Mouse (Mus musculus) gastrocnemius, postnatal 25 days (tissue): ENCODE results near the gene Slc39a13. TPM values are rescaled to one million over a fixed set of nuclear protein-coding genes. Genes with fewer than 3 reads are reported as not detected.
"Not testable (repeated sequence)": the region's sequence is repeated elsewhere in the genome, so short reads cannot be mapped to it uniquely, and the experiment has no call there.

Source experiments
- DNase-seq: peaks from one replicate; pipeline ENCODE4 v3.0.0; 2022
- long read RNA-seq, 2 experiments: library from polyadenylated mRNA; stranded (forward); transcript quantifications; one replicate each; pipeline ENCODE4 v2.0.0; 2021
- total RNA-seq, 2 experiments: library from RNA; stranded (reverse); gene quantifications; 1 replicate in 1 of 2; 2 replicates in 1 of 2; pipeline ENCODE4 v1.2.3; 2021

Gene Slc39a13
- 10 to 100 TPM; 21.8 to 22.5 TPM for total RNA-seq
- long read RNA-seq, experiment 1, transcript Slc39a13-203 (10 exons, 1,291 nt) = minor isoform, 7 of 46 reads
- long read RNA-seq, experiment 1, transcript Slc39a13-201 (10 exons, 2,469 nt) = major isoform, 21 of 46 reads
- long read RNA-seq, experiment 1, partial matches to known transcripts = 3 of 46 reads
- long read RNA-seq, experiment 1, other reads (novel, unspliced or antisense) = 15 of 46 reads
- long read RNA-seq, experiment 2, transcript Slc39a13-201 (10 exons, 2,469 nt) = major isoform, 16 of 40 reads
- long read RNA-seq, experiment 2, transcript Slc39a13-203 (10 exons, 1,291 nt) = minor isoform, 7 of 40 reads
- long read RNA-seq, experiment 2, partial matches to known transcripts = 1 of 40 reads
- long read RNA-seq, experiment 2, other reads (novel, unspliced or antisense) = 16 of 40 reads

GRCm38 (mm10) chr2:91070076-91070800 lies at the start of gene Slc39a13:
Slc39a13 (minus strand) TSS chr2:91070417.
- peak; percentile 97 for DNase-seq

DNA sequence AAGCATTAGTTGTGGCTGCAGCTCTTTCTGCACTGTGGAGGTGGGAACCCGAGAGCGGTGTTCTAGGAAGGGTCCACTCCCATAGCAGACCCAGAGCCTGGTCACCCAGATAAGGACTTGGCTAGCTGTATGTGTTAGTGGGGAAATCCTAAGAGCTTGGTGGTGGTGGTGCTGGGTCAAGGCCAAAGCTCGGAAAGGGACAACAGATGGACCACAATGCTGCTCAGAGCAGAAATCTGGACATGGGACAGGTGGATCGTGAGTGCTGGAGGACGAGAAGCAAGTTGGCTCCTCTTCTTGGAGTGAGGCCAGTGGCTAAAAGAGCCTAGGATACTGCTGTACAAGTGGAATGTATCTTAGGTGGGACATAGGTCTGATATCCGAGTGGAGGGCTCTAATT lies 49.3 kb upstream of the Slc39a13 start:
- no peak for DNase-seq

- DNase-seq = no peak
Measured at GRCm38 (mm10) chr2:91119061-91119460, 48.8 kb upstream of the Slc39a13 start.

DNA sequence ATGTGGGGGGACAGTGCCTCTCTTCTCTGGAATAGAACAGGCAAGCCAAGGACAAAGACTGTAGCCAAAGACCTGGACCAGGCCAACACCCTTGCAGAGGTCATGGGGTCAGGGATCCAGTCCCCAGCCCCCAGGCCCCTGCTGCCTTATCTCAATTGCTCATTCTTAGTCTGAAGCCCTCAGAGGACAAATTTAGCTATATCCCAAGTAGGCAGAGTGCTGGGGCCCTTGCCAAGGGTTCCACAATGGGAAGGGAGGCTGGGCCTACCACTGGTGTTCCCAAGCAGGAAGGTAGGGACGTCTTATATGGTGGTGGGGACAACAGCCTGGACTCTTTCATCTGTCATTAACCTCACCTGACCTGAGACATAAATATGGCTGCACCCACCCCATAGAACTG lies 48.4 kb upstream of the Slc39a13 start:
- DNase-seq = no peak

DNA sequence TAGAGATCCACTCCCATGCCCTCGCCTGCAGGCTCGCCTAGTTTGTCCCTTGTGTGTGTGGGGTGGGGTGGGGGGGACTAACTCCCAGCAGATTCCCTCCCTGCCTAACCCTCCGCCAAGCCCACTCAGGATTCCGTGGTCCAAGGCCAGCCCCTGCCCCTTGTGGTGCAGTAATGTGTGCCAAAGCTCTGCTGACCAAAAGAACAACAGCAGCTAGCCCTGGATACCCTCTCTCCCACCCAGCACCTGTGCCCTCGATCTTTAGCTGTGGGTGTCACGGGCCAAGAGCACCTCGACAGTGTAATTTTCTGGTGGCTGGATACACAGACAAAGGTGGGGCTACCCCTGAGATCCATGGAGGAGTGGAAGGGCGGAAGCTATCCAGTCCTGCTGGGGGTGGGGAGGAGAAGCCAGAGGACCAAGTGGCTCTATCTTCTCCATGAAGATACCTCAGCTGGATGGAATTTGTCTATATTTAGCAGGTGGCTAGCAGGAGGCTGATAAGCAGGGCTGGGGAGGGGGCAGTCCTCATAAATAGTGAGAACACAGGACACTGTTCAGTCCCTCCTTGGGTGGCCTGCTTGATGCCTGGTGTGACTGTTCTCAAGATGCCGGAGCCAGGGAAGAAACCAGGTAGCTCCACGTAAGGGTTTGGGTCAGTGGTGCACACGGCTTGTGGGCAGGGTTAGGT lies 47.5 kb upstream of the Slc39a13 start, which contains the start of gene Mybpc3:
Gene Mybpc3 (plus strand): TSS at position 560 of the 691 bp plus-strand sequence.
- no peak for DNase-seq

- no peak for DNase-seq
Measured at GRCm38 (mm10) chr2:91116842-91117241, 46.6 kb upstream of the Slc39a13 start.

DNA sequence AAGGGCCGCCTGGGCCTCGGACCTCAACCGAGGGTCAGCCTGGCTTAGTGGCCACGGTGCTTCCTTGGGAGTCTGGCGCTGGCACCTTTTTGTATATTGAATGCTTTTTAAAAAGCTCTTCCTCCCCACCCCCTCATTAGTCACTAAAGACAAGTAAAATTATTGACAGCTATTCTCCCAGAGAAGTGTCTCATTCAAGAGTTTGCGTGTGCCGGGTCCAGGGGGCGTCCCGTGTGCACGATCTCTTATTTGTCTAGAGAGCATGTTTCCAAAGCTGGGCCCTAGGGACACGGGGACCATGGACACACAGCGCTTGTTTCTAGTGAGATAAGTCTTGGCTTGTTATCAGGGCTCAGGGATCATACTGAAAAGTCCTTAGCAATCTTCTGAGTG lies 45.4 kb upstream of the Slc39a13 start:
- no peak for DNase-seq

- DNase-seq = peak; percentile 88
Measured at GRCm38 (mm10) chr2:91114781-91115577, 44.8 kb upstream of the Slc39a13 start.

- DNase-seq = no peak
Measured at GRCm38 (mm10) chr2:91113852-91114251, 43.6 kb upstream of the Slc39a13 start.

- no peak for DNase-seq
Measured at GRCm38 (mm10) chr2:91113334-91113733, 43.1 kb upstream of the Slc39a13 start.

DNA sequence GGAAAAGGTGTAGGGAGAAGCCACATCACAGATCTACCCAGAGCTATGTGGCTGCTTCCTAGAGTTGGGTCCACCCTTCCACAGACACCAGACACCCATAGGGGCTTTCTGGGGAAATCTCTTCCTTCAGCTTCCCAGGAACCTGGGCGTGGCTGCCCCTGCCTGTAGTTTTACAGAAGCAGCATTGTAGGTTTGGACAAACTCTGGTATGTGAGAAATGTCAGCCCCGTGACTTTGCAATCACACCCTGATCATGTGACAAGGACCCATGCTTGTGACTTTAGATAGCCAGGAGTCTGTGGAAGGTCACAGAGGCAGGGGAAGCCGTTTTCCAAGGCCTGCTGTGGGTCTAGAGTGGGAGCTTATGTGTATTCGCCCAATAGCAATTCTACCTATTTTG lies 42.3 kb upstream of the Slc39a13 start:
- no peak for DNase-seq

DNA sequence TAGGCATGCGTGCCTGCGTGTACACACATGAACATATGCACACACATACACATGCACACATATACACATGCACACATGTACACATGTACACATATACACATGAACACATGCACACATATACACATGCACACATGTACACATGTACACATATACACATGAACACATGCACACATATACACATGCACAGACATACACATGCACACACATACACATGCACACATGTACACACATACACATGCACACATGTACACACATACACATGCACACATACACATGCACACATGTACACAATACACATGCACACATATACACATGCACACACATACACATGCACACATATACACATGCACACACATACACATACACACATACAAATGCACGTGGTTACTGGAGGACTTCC lies 41.6 kb upstream of the Slc39a13 start:
- DNase-seq = not testable (repeated sequence)

DNA sequence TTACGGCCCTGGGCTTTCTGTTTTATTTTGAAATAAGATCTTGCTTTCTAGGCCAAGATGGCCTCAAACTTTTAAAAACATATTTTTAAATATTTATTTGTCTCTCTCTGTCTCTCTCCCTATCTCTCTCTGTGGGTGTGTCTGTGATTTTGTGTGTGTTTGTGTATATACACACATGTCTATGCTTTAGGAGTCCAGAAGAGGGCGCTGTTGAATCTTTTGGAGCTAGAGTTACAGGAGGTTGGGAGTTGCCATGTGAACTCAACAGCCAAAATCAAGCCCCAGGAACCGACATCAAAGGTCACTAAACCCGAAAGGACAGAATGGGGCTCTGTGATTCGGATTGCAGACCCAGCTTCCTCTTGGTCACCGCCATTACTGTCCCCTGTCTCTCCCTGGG lies 40.2 kb upstream of the Slc39a13 start:
- DNase-seq = no peak

- no peak for DNase-seq
Measured at GRCm38 (mm10) chr2:91109807-91110385, 39.7 kb upstream of the Slc39a13 start.

GRCm38 (mm10) chr2:91109241-91109640 lies 39.0 kb upstream of the Slc39a13 start:
- DNase-seq = no peak

- DNase-seq = no peak
Measured at GRCm38 (mm10) chr2:91108156-91108555, 37.9 kb upstream of the Slc39a13 start.

- peak; percentile 80 for DNase-seq
Measured at GRCm38 (mm10) chr2:91101124-91101740, 31.0 kb upstream of the Slc39a13 start.

DNA sequence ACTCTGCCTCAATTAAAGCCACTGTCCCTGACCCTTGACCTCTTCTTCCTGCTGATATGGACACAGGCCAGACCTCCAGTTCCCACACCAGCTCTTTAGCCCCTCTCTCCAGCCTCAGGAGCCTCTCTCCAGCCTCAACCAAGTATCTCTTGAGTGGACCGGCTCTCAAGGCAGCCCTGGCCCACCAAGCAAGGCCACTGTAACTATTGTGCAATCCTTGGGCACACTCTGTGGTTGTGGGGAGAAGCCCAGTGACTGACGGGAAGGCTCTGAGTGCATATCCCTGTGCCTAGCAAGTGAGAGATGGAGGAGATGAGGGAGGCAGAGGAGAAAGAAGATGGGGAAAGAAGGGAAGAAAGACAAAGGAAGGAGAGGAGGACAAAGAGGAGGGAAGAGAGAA lies 27.9 kb upstream of the Slc39a13 start:
- no peak for DNase-seq

DNA sequence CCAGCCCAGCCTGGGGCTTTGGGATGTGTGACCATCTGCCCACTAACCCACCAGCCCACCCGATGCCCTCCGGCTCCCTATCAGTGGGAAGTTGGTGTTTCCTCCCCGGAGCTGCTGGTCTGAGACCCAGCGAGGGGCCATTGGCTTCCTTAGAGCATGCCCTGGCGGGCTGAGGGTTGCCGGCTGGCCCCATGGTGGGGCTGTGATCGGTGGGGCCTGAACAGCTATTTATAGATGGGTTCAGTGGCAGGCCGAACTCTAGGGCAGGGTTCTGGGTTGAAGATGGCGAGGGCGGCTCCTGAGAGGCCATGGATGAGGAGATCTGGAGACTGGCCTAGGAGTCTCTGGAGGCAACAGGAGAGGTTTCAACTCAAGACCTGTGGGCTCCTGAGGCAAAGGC lies 26.8 kb upstream of the Slc39a13 start:
- no peak for DNase-seq

DNA sequence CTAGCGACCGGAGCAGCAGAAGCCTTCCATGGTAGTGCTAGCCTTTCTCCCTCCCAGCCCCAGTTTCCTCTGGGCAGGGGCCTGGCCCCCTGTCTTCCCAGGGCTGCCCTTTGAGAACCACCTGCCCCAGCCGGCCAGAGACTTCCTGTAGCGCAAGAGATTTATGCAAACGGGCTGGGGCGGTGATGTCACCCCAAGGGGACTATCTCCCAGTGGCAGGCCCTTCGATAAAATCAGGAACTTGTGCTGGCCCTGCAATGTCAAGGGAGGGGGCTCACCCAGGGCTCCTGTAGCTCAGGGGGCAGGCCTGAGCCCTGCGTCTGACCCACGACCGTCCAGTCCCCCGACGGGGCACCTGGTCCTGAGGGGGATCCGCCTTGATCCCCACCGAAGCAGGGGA lies 26.3 kb upstream of the Slc39a13 start:
- no peak for DNase-seq

DNA sequence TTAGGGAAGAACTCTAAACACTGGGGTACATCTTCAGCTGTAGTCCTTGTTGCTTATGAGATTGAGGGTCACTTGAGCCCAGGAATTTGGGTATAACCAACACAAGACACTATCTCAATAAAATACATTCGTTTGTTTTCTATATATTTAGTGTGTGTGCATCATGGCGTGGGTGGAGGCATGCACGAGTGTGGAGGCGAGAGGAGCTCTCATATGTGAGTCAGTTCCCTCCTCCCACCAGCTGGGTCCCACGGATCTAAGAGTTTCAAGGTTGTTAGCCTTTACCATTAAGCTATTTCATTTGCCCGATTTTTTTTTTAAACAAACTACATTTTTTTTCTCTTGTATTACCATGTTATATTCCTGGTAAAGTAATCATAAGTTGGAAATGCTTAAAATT lies 20.6 kb upstream of the Slc39a13 start:
- DNase-seq = no peak
